Mouse (Mus musculus): Measurements from ENCODE around the gene Nmnat2. TPM values are rescaled to one million over a fixed set of nuclear protein-coding genes. Genes with fewer than 3 reads are reported as not detected.

The Nmnat2 gene
- total and polyA plus RNA-seq, 3 experiments, result 1.3 to 2.8 TPM; not detected in 1

DNA sequence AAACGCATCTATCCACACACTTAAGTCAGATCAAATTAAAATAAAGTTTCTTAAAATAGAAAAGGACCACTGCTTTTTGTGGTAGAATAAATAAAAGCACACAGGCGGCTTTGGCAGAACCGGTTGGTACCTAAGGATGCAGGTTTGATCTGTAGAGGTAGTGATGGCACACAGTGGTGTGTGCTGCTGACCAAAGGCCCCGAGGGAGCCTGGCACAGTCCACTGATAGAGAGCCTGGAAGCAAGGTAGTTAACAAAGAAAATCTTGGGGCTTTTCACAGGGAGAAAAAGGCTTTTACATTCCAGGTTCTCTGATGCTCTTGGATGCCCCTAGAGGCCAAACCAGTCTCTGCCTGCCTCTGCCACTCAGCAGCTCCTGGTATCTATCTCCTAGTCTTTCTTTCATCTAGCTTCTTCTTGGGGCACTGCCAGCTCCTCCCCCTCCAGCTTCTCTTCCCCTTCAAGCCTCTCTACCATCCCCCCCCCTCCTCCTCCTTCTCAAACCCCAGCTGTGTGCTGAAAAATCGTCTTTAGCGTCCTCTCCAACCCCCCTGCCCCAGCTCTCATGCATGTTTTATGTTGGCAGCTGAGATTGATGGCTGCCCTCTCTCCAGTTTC lies 80.6 kb downstream of the Nmnat2 start:
- peak overlapping the region; percentile 31 for H3K9ac ChIP-seq (ENCODE audit: control insufficient read depth, low read depth, low read length, poor library complexity, severe bottlenecking)
- TF ChIP-seq ETS1 (IDR thresholded peaks at IDR 0.05; ENCODE audit: low read depth, low read length) (peak; percentile 63), TAL1 (IDR thresholded peaks at IDR 0.05; ENCODE audit: low read length) (no peak), SMC3 (IDR thresholded peaks at IDR 0.05; ENCODE audit: low read depth, low read length) (peak; percentile 24), MEF2A (IDR thresholded peaks at IDR 0.05; ENCODE audit: extremely low read depth, insufficient replicate concordance, low read depth, low read length, poor library complexity, severe bottlenecking) (no peak), CTCF (IDR thresholded peaks at IDR 0.05 in 2 of 3, conservative IDR thresholded peaks at IDR 0.05 in 1 of 3; ENCODE audit: control insufficient read depth in 1 of 3, insufficient read depth in 1 of 3, low read depth in 2 of 3, low read length in 3 of 3, poor library complexity in 1 of 3, severe bottlenecking in 1 of 3) (peak; percentile 73 to 87 (median 73)), RAD21 (IDR thresholded peaks at IDR 0.05; ENCODE audit: low read depth, low read length) (peak; percentile 36), TCF12 (IDR thresholded peaks at IDR 0.05; ENCODE audit: low read depth, low read length) (peak; percentile 53), USF1 (IDR thresholded peaks at IDR 0.05; ENCODE audit: low read depth, low read length) (no peak), UBTF (IDR thresholded peaks at IDR 0.05; ENCODE audit: borderline replicate concordance, insufficient read depth, low read depth, low read length) (no peak), NELFE (IDR thresholded peaks at IDR 0.05; ENCODE audit: low read depth, low read length) (no peak), GATA1 (IDR thresholded peaks at IDR 0.05; ENCODE audit: low read depth, low read length) (peak; percentile 27; the same call in 1 of the 2 replicates), POLR2AphosphoS5 (IDR thresholded peaks at IDR 0.05; ENCODE audit: borderline replicate concordance, low read depth, low read length) (no peak), HCFC1 (IDR thresholded peaks at IDR 0.05; ENCODE audit: low read depth, low read length) (no peak), MAZ (IDR thresholded peaks at IDR 0.05; ENCODE audit: low read depth, low read length) (peak; percentile 51; the same call in 1 of the 2 replicates), MYC (IDR thresholded peaks at IDR 0.05; ENCODE audit: low read depth, low read length) (peak; percentile 36; the same call in 1 of the 2 replicates), GABPA (IDR thresholded peaks at IDR 0.05; ENCODE audit: low read depth, low read length) (no peak), MAFK (IDR thresholded peaks at IDR 0.05; ENCODE audit: borderline replicate concordance, low read depth, low read length) (0 out of 2 replicates have a peak, but pooled peaks have one; percentile 23), ELF1 (IDR thresholded peaks at IDR 0.05; ENCODE audit: low read depth, low read length) (no peak), ZNF384 (IDR thresholded peaks at IDR 0.05; ENCODE audit: low read depth, low read length) (no peak), CHD2 (IDR thresholded peaks at IDR 0.05; ENCODE audit: low read length) (peak; percentile 40), EP300 (IDR thresholded peaks at IDR 0.05; ENCODE audit: low read depth in 1 of 2, low read length in 2 of 2) (peak; percentile 35 to 46; a peak in 3 of 4 replicates), E2F4 (IDR thresholded peaks at IDR 0.05; ENCODE audit: borderline replicate concordance, low read depth, low read length) (no peak), SIN3A (IDR thresholded peaks at IDR 0.05; ENCODE audit: low read length) (0 out of 2 replicates have a peak, but pooled peaks have one; percentile 44), ZC3H11A (IDR thresholded peaks at IDR 0.05; ENCODE audit: low read depth, low read length) (no peak)
- peak; percentile 90 for DNase-seq (ENCODE audit: low read depth, low spot score)
- H3K4me3 ChIP-seq (ENCODE audit: control insufficient read depth in 1 of 2, insufficient read depth in 1 of 2, low read depth in 2 of 2, low read length in 2 of 2), result 0 out of 4 replicates have a peak overlapping the region, but pooled peaks of 1 of the 2 experiments have one; percentile 3
- peaks cover 28 to 30% of the 10 kb centered on the region in 2 experiments for H3K4me1 ChIP-seq (ENCODE audit: control insufficient read depth in 1 of 2, insufficient read depth in 2 of 2, low read length in 2 of 2)
- peaks cover 0 to 23% of the 10 kb centered on the region in 2 experiments; a peak in 2 of 4 replicates for H3K36me3 ChIP-seq (ENCODE audit: control insufficient read depth in 1 of 2, insufficient read depth in 2 of 2, low read length in 2 of 2)
- peak overlapping the region; percentile 23; the same call in 1 of the 2 replicates for H3K27ac ChIP-seq (ENCODE audit: control insufficient read depth, low read depth, low read length)
- no peaks in the 10 kb centered on the region for H3K9me3 ChIP-seq (replicated peaks; ENCODE audit: insufficient read depth, low read length)
- H3K27me3 ChIP-seq (ENCODE audit: control insufficient read depth in 1 of 2, insufficient read depth in 2 of 2, low read length in 2 of 2), result no peaks in the 10 kb centered on the region
- H3K79me2 ChIP-seq (ENCODE audit: control insufficient read depth, insufficient read depth, low read length, poor library complexity), result no peaks in the 10 kb centered on the region

Data from MEL (cell line).